Mouse (Mus musculus): ENCODE measurements around the gene Ifitm7. TPM values are rescaled to one million over a fixed set of nuclear protein-coding genes. Genes with fewer than 3 reads are reported as not detected.
A peak's percentile ranks its signal among the peaks of the same experiment; 100 is the strongest.
"Not testable (repeated sequence)": the region's sequence is repeated elsewhere in the genome, so short reads cannot be mapped to it uniquely, and the experiment has no call there.

The Ifitm7 gene
- 1 to 10 TPM; 1.4 TPM for total RNA-seq (2021)

- DNase-seq = peak; percentile 62 to 71
These were observed at the start of gene Ifitm7, which contains the start of gene 2900011O08Rik for GRCm38 (mm10) chr16:13986574-13987478. Gene Ifitm7, minus strand, starts transcription at chr16:13986888. Gene 2900011O08Rik, plus strand, starts transcription at chr16:13986604.

- DNase-seq = no peak
These were observed 46.4 kb upstream of the Ifitm7 start for GRCm38 (mm10) chr16:14033076-14033475.

- no peak for DNase-seq
These were observed 44.0 kb upstream of the Ifitm7 start for GRCm38 (mm10) chr16:14030650-14031049.

- DNase-seq = no peak
These were observed 43.2 kb upstream of the Ifitm7 start for GRCm38 (mm10) chr16:14029851-14030250.

GRCm38 (mm10) chr16:14029072-14029471, 42.4 kb upstream of the Ifitm7 start:
- no peak for DNase-seq

GRCm38 (mm10) chr16:14025091-14025990, 38.7 kb upstream of the Ifitm7 start:
- no peak for DNase-seq

- no peak for DNase-seq
These were observed 34.6 kb upstream of the Ifitm7 start for GRCm38 (mm10) chr16:14021166-14021822.

GRCm38 (mm10) chr16:14017306-14017705, 30.6 kb upstream of the Ifitm7 start:
- DNase-seq = no peak

GRCm38 (mm10) chr16:14009966-14010365, 23.3 kb upstream of the Ifitm7 start:
- DNase-seq = no peak

- DNase-seq = no peak
These were observed 22.0 kb upstream of the Ifitm7 start for GRCm38 (mm10) chr16:14008708-14009107.

- DNase-seq = no peak
These were observed 21.4 kb upstream of the Ifitm7 start for GRCm38 (mm10) chr16:14008081-14008480.

GRCm38 (mm10) chr16:14005266-14005665, 18.6 kb upstream of the Ifitm7 start:
- no peak for DNase-seq

GRCm38 (mm10) chr16:14004726-14005125, 18.0 kb upstream of the Ifitm7 start:
- DNase-seq = no peak

- DNase-seq = no peak
These were observed 17.5 kb upstream of the Ifitm7 start for GRCm38 (mm10) chr16:14004170-14004569.

GRCm38 (mm10) chr16:14003386-14004130, 16.9 kb upstream of the Ifitm7 start:
- no peak for DNase-seq

GRCm38 (mm10) chr16:13994502-13994901, 7.8 kb upstream of the Ifitm7 start:
- DNase-seq = no peak

- DNase-seq = no peak
These were observed 7.4 kb upstream of the Ifitm7 start for GRCm38 (mm10) chr16:13994076-13994475.

GRCm38 (mm10) chr16:13992518-13993248, 6.0 kb upstream of the Ifitm7 start:
- no peak for DNase-seq

GRCm38 (mm10) chr16:13986197-13986573, 503 bp downstream of the Ifitm7 start:
- DNase-seq = no peak

- no peak for DNase-seq
These were observed 3.5 kb downstream of the Ifitm7 start for GRCm38 (mm10) chr16:13983161-13983560.

- DNase-seq = not testable (repeated sequence)
These were observed 5.0 kb downstream of the Ifitm7 start for GRCm38 (mm10) chr16:13981726-13982125.

All from layer of hippocampus, postnatal 36 days (tissue).